Mouse (Mus musculus): ENCODE results near the gene Zc3h12b. TPM values are rescaled to one million over a fixed set of nuclear protein-coding genes. Genes with fewer than 3 reads are reported as not detected.

The Zc3h12b gene
- total RNA-seq, 2 experiments from 2014 or later = 0.98 to 1.3 TPM

GRCm38 (mm10) chrX:95969936-95970335, 258.5 kb downstream of the Zc3h12b start:
- DNase-seq = no peak
- intact Hi-C loops (cut with DNase I) = no loop called here

Other genes with a start within 250 kb of the Zc3h12b start
- gene Asb12, start 153.7 kb upstream of the Zc3h12b start, total RNA-seq (2021) = 10 to 100 TPM in 1 of 2 experiments, 1 to 10 TPM in 1; 9.8 to 12.5 TPM
- not detected for gene Pfn5, start 153.6 kb upstream of the Zc3h12b start, total RNA-seq (2021)
- gene Zc4h2, start 53.2 kb upstream of the Zc3h12b start, total RNA-seq (2021) = 1 to 10 TPM; 1.6 to 1.9 TPM
- gene Las1l, start 245.3 kb downstream of the Zc3h12b start, total RNA-seq (2021) = 10 to 100 TPM; 32.4 to 35.6 TPM

Data from heart, postnatal 14 days (tissue).